Mouse (Mus musculus): ENCODE results near the gene Cenpk. TPM values are rescaled to one million over a fixed set of nuclear protein-coding genes. Genes with fewer than 3 reads are reported as not detected.
"Not testable (repeated sequence)": the region's sequence is repeated elsewhere in the genome, so short reads cannot be mapped to it uniquely, and the experiment has no call there.

The Cenpk gene
- 1 to 10 TPM; 2.6 to 5.6 TPM for polyA plus RNA-seq (2017; shearing (Covaris generic))

GRCm38 (mm10) chr13:104228384-104229066 lies at the start of gene Cenpk, which contains the start of gene Ppwd1:
Gene Cenpk, plus strand, starts transcription at chr13:104228611.
Gene Ppwd1, minus strand, starts transcription at chr13:104228843.
- peak; percentile 95 for ATAC-seq

GRCm38 (mm10) chr13:104178650-104179121 lies 49.7 kb upstream of the Cenpk start, which contains the start of gene Trim23:
Gene Trim23, plus strand, starts transcription at chr13:104178797.
- peak; percentile 95 for ATAC-seq

- no peak for ATAC-seq
These were observed 49.1 kb upstream of the Cenpk start for GRCm38 (mm10) chr13:104179176-104179888.

DNA sequence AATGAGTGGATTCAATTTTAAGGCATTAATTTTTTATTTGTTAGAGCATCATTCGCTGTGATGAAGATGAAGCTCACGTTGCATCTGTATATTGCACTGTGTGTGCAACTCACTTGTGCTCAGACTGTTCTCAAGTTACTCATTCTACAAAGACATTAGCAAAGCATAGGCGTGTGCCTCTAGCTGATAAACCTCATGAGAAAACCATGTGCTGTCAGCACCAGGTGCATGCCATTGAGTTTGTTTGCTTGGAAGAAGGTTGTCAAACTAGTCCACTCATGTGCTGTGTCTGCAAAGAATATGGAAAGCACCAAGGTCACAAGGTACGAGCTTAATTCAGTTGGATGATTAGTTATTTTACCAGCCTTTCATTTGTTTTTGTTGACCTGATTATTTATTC lies 41.1 kb upstream of the Cenpk start:
- no peak for ATAC-seq

DNA sequence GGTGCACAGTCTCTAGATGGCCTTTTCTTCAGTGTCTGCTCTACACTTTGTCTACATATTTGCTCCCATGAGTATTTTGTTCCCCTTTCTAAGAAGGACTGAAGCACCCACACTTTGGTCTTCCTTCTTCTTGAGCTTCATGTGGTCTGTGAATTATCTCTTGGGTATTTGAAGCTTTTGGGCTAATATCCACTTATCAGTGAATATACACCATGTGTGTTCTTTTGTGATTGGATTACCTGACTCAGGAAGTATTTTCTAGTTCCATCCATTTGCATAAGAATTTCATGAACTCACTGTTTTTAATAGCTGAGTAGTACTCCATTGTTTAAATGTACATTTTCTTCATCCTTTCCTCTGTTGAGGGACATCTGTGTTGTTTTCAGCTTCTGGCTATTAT lies 32.5 kb upstream of the Cenpk start:
- ATAC-seq: not testable (repeated sequence)

DNA sequence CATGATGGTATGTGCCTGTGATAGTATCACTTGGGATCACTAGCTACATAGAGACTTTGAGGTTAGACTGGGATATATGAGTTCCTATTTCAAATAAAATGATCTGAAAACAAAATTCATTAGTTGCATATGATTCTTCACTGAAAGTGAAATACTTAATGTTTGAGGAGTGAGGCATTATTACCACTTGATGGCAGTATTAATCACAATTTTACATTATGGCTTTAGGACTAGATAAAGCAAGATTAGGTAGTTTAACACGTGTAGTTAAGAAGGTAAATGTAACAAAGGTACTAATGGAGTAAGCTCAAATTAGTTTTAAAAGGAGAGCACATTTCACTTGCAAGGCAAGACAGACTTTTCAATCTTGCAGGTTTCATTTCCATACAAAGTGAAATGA lies 24.1 kb upstream of the Cenpk start:
- ATAC-seq: no peak

DNA sequence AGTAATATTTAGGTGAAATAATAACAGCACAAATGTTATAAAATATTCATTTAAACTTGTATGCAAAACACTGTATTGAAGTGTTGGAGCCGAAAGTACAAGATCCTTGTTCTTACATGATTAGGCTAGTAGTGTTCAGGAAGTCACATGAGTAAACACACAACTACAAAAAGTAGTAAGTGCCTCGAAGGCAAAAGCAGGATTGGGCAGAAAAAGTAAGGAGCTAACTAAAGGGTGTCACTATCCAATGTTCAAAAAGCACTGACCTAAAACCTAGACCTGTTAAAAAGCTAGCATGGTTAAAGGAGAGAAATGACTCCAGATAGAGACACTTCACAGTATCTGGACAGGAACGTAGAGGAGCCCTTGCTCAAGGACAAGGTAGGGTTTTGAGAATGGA lies 933 bp upstream of the Cenpk start:
- ATAC-seq: no peak

DNA sequence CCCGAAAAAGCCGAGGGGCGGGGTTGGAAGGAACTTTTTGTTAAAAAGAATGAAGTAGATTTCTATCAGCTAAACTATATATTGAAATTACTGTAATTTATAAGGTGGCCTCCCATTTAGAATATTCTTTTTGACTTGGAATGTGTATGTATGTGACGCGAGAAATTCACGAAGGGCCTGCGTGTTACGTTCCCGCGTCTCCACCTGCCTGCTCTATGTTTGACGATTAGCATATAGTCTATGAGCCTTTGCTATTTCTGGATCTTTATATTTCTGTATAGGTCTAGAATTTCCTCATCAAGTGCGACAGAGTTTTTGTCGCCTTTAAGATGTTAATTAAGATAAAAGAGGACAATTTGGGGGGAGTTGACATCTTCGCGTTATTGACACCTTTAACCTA lies 770 bp downstream of the Cenpk start:
- ATAC-seq: no peak

DNA sequence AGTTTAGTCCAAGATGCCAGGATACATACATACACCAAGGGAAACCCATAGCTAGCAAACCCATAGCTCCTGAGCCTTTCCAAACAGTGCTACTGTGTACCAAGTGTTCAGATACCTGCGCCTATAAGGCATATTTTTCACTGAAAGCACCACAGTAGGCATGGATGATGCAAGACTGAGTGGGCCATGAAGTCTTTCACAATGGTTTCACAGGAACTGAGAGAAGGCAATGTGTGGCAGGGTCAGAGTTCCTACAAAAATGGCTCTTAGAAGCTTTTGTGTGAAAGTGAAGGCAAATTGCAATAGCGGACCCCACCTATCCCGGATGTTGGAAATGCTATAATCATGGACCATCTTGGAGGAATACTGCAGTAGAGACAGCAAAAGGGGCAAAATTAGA lies 30.6 kb downstream of the Cenpk start:
- no peak for ATAC-seq

DNA sequence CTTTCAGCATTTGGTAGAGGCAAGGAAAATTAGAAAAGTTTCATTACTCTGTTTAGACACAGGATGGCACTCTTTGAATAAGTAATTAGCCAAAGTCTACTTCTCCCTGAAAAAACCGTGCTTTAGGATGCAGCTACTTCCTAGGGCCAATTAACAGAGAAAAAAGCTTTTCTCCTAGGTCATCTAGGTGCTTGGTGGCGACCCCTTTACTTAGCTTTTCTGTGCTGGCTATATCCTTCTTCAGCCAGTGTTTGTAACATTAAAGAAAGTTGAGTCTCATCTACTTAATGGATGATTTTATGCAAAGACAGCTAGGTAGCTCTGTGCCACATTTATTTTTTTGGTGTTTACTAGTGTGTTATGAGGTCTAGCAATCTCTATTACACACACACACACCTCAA lies 56.6 kb downstream of the Cenpk start:
- ATAC-seq: peak; percentile 27

DNA sequence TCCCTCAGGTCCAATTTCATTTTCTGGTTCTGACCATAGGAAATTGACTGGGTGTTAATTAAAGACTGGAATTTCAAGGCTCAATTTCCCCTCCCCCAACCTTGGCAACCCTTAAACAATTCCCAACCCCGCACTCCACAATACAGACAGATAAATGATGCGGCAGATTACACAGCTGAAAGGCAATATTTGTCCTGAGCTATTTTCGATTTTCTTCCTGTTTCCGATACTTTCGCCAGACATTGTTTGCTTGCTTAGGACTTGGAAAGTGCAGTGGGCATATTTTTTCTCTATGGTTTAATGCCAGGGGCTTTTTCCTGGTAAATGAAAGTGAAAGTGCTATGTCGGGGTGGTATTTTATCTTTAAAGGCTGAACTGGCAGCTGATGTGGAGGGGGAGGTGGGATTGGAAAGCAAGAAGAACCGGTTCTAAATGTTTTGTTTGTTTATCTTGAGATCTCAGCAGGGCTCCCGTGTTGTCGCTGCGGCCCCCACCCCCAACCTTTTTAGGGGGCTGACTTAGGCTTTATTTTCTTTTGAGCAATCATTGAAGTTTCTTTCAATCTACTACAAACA lies 57.4 kb downstream of the Cenpk start:
- ATAC-seq: peak; percentile 29

GRCm38 (mm10) chr13:104286336-104286735 lies 57.9 kb downstream of the Cenpk start:
- ATAC-seq: no peak

- peak; percentile 78 for ATAC-seq
These were observed 58.5 kb downstream of the Cenpk start for GRCm38 (mm10) chr13:104286897-104287309.

DNA sequence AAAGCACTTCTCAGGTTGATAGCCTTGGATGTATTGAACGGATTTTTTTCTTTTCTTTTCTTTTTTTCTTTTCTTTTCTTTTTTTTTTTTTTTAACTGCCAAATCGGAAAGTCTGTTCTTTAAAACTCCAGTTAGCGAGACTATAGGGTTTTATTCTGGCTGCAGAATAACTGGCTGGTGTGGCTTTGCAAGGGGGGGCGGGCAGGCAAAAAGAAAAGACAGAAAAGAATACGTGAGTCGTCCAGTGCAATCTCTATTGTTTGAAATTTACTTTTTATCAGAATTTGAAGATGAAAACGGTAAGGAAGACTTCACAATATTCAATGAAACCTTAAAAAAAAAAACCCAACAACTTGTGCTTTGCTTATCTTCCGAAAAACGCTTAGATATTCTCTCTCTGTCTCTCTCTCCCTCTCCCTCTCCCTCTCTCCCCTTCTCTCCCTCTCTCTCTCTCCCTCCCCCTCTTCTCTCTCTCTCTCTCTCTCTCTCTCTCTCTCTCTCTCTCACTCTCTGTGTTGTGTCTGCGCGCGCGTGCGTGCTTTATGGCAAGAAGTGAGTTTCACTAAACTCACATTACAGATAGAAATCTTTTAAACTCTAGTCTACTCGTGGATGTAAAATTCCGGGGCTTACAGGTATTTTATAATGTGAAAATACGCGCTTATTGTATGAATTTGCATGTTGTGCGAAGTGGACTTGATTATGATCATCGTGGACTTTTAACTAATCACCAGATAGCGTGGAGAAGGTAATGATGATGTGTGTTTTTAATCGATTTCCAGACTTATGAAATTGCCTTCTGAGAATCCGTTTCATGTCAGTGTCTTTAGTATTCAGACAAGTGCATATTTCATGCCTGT lies 59.2 kb downstream of the Cenpk start, which contains the start of gene Adamts6:
TSS of gene Adamts6 (plus strand) at position 470 of the 860 bp plus-strand sequence.
- ATAC-seq: peak; percentile 10

DNA sequence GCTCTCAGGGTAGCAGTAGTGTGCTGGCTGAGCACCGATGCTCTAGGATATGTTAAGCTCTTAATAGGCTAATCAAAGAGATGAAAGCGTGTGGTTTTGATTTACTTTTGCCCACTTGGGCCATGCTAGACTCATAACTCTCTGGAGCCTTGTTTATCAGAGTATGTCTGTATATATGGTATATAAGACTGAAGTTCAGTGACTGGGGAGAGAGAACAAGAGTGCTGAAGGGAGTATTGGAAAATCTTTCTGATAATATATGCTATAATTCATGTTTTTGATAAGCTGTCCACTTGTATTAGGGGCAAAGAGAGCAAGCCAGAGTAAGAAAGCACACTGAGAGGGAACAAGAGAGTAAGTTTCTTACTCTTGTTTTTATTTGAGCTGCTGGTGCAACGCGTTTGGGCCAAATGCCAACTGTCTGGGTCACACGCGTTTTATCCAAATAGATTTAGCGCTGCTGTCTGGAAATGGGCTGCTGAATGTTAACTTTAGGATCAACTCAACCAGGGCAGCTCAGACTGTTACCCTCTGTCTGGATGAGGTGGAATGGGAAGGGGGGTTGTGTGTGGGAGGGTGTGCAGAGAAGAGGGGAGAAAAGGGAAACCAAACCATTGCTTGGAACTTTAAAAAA lies 59.9 kb downstream of the Cenpk start:
- ATAC-seq: peak; percentile 7

GRCm38 (mm10) chr13:104289176-104289575 lies 60.8 kb downstream of the Cenpk start:
- peak; percentile 11 for ATAC-seq

GRCm38 (mm10) chr13:104295472-104295871 lies 67.1 kb downstream of the Cenpk start:
- no peak for ATAC-seq
